Mouse (Mus musculus): ENCODE data around the gene Triap1. TPM values are rescaled to one million over a fixed set of nuclear protein-coding genes. Genes with fewer than 3 reads are reported as not detected.

The Triap1 gene
- total RNA-seq, 2 experiments from 2014 or later, result 19.7 to 22.8 TPM

DNA sequence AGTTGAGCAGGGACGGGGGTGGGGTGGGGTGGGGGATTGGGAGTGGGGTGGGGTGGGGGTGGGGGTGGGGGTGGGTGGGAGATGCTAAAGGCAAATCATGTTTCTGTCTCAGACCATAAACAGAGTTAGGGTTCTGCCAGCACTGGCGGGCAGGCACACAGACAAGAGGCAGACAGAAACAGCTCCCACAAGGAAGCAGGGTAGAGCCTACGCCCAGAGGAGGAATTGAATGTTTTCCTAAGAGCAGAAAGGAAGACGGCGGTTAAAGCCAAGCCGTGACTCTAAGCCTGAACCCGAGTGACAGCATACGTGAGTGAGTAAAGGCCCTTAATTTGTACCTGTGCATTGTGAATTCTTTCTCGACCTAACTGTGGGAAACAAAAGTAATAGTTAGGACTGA is 50.9 kb downstream of the Triap1 start:
- DNase-seq (ENCODE audit: low spot score in 2 of 2), result no peak

DNA sequence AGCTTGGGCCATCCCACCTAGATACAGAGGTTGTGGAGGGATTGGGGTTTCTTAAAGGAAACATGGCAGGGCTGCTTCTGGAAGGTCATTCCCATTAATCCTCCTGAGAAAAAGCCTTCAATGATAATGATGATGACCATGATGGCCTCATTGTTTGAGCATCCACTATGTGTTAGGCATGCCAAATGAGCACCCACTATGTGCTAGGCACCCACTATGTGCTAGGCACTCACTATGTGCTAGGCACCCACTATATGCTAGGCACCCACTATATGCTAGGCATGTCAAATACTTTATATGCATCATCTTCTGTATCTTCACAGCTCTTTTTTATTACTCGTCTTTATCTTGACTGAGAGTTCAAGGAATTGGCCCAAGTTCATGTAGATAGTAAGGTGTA is 51.9 kb downstream of the Triap1 start:
- no peak for DNase-seq (ENCODE audit: low spot score in 2 of 2)

Other genes with a start within 250 kb of the Triap1 start
- not detected for gene Gm10401, start 242.9 kb upstream of the Triap1 start, total RNA-seq (2021)
- gene Acads, start 221.9 kb upstream of the Triap1 start, total RNA-seq (2021), result 10 to 100 TPM; 74.6 to 78.1 TPM
- 10 to 100 TPM; 19.9 to 20.3 TPM for gene Unc119b, start 206.2 kb upstream of the Triap1 start, total RNA-seq (2021)
- 100 to 1,000 TPM; 198 to 217 TPM for gene Mlec, start 183.0 kb upstream of the Triap1 start, total RNA-seq (2021)
- 1 to 10 TPM; 4.2 to 5.1 TPM for gene Cabp1, start 146.8 kb upstream of the Triap1 start, total RNA-seq (2021)
- gene Pop5, start 105.4 kb upstream of the Triap1 start, total RNA-seq (2021), result 10 to 100 TPM; 20.2 to 25.0 TPM
- 100 to 1,000 TPM; 196 TPM for gene Rnf10, start 68.3 kb upstream of the Triap1 start, total RNA-seq (2021)
- gene Coq5, start 61.6 kb upstream of the Triap1 start, total RNA-seq (2021), result 10 to 100 TPM; 57.8 to 64.2 TPM
- 100 to 1,000 TPM; 314 to 330 TPM for gene Dynll1, start 40.2 kb upstream of the Triap1 start, total RNA-seq (2021)
- 10 to 100 TPM; 38.2 to 42.8 TPM for gene Srsf9, start 14.0 kb upstream of the Triap1 start, total RNA-seq (2021)
- gene Gatc, start within 50 bp of the Triap1 start, total RNA-seq (2021), result 10 to 100 TPM; 19.5 to 21.6 TPM
- gene Cox6a1, start 7.8 kb downstream of the Triap1 start, total RNA-seq (2021), result 100 to 1,000 TPM; 236 to 243 TPM
- gene Msi1, start 88.4 kb downstream of the Triap1 start, total RNA-seq (2021), result 1 to 10 TPM; 6.2 to 6.5 TPM
- not detected for gene Pla2g1b, start 125.0 kb downstream of the Triap1 start, total RNA-seq (2021)
- 10 to 100 TPM; 13.4 to 16.8 TPM for gene Sirt4, start 143.5 kb downstream of the Triap1 start, total RNA-seq (2021)
- 100 to 1,000 TPM; 170 to 175 TPM for gene Pxn, start 165.5 kb downstream of the Triap1 start, total RNA-seq (2021)
- gene Rplp0, start 218.2 kb downstream of the Triap1 start, total RNA-seq (2021), result 1,000 to 10,000 TPM; 1,089 to 1,227 TPM
- gene Gcn1l1, start 224.0 kb downstream of the Triap1 start, total RNA-seq (2021), result 10 to 100 TPM; 48.8 to 50.7 TPM

All from gastrocnemius, postnatal 4 days (tissue).